Mouse (Mus musculus) bone marrow macrophage, adult 2 months (primary cell): ENCODE measurements at regions not wholly inside any gene's neighbourhood (a gene's known extent, or its start where the extent isn't known, plus 50 kb on each side); places are given as distances from the start of the nearest gene placed in this dataset.

Experiments
- H3K27ac ChIP-seq: 2 replicates; pipeline ENCODE4 v1.5.1; 2012; ENCODE audit warnings: low read depth, low read length; ENCODE audit not compliant: insufficient read depth
- H3K4me1 ChIP-seq: 2 replicates; pipeline ENCODE4 v1.6.1; 2012; ENCODE audit warnings: low read length; ENCODE audit not compliant: control insufficient read depth, insufficient read depth
- H3K4me3 ChIP-seq: 2 replicates; pipeline ENCODE4 v1.5.1; 2012; ENCODE audit warnings: mild to moderate bottlenecking, low read length, moderate library complexity; ENCODE audit not compliant: insufficient read depth
- CTCF ChIP-seq: IDR thresholded peaks from 2 replicates; pipeline ENCODE4 v1.5.1; 2012; ENCODE audit warnings: low read depth, mild to moderate bottlenecking, low read length, moderate library complexity
- POLR2A ChIP-seq: IDR thresholded peaks from 2 replicates; pipeline ENCODE4 v1.6.1; 2012; ENCODE audit warnings: mild to moderate bottlenecking, low read depth, low read length, borderline replicate concordance

GRCm38 (mm10) chr7:70172431-70172830 is 194.1 kb downstream of the Nr2f2 start:
- Histone ChIP-seq H3K4me3 (no peak overlapping the region), H3K4me1 (no peaks in the 10 kb centered on the region), H3K27ac (no peak overlapping the region)
- TF ChIP-seq CTCF (no peak), POLR2A (no peak)

DNA sequence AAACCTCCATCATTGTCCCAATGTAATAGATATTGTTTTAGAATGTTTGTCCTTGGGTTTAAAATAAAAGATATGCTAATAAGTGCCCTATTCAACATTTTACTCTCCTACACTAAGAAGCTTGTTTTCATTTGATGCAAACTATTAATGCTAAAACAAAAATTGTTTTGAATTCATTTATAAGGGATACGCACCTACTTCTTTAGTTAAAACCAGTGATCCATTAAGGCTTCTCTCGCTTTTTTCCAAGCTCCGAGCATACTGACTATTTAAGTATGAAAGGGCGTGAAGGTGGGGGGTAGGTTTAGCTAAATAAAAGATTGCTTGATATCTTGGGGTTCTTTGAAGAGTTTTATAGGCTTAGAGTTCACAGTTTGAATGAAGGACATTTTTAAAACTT is 195.1 kb downstream of the Nr2f2 start:
- no peak overlapping the region for H3K4me3 ChIP-seq
- no peaks in the 10 kb centered on the region for H3K4me1 ChIP-seq
- TF ChIP-seq CTCF (no peak), POLR2A (no peak)
- no peak overlapping the region for H3K27ac ChIP-seq

GRCm38 (mm10) chr7:70168080-70168479 is 198.5 kb downstream of the Nr2f2 start:
- TF ChIP-seq POLR2A (no peak), CTCF (no peak)
- H3K27ac ChIP-seq = no peak overlapping the region
- H3K4me1 ChIP-seq = no peaks in the 10 kb centered on the region
- H3K4me3 ChIP-seq = no peak overlapping the region

DNA sequence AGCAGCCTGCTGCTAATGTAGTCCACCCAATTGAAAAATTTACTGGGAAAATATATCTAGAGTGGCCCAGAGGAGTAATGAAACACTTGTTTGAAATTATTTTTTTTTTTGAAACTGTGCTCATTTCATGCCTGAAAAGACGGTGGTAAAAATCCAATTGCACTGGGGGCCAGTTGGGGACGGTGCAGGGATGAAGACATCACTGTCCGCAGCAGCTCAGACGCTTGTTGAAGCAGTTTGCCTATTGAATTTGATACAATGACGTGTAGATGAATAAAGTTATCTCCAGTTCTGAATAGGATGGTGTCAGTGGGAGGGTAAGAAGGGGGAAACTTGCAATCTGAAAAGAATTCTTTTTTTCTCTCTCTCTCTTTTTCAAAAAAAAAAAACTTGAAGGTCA is 200.5 kb downstream of the Nr2f2 start:
- Histone ChIP-seq H3K4me3 (no peak overlapping the region), H3K27ac (no peak overlapping the region), H3K4me1 (no peaks in the 10 kb centered on the region)
- no peak for TF ChIP-seq CTCF
- TF ChIP-seq POLR2A = no peak

GRCm38 (mm10) chr7:70165501-70165900 is 201.0 kb downstream of the Nr2f2 start:
- H3K4me3 ChIP-seq = no peak overlapping the region
- TF ChIP-seq CTCF = no peak
- TF ChIP-seq POLR2A = no peak
- H3K4me1 ChIP-seq = no peaks in the 10 kb centered on the region
- H3K27ac ChIP-seq = no peak overlapping the region

- H3K27ac ChIP-seq = no peak overlapping the region
- H3K4me1 ChIP-seq = no peaks in the 10 kb centered on the region
- H3K4me3 ChIP-seq = no peak overlapping the region
- TF ChIP-seq POLR2A = no peak
These were observed 201.8 kb downstream of the Nr2f2 start for GRCm38 (mm10) chr7:70164691-70165193.

DNA sequence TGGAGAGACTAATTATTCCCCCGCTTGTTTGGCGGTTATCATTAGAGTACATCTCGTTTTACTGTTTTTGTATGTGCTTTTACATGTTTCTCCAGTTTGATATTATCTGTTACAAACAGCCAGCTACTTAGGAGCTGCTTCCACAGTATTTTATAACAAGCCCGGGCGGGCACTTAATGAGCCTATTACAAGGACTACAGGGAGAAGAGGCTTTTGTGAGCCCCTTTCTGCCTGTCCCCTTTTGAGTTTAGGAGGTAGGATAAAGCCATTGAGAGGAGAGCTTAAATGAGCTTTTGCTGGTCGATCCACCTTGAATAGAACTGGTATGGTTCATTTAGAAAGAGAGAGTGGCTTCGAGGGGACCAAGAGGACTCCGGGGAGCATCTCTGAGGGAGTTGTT is 208.0 kb downstream of the Nr2f2 start:
- H3K27ac ChIP-seq = no peak overlapping the region
- no peak overlapping the region for H3K4me3 ChIP-seq
- no peaks in the 10 kb centered on the region for H3K4me1 ChIP-seq
- TF ChIP-seq POLR2A = no peak
- TF ChIP-seq CTCF = no peak

GRCm38 (mm10) chr7:70144726-70145271 is 221.7 kb downstream of the Nr2f2 start:
- Histone ChIP-seq H3K4me3 (no peak overlapping the region), H3K4me1 (no peaks in the 10 kb centered on the region), H3K27ac (no peak overlapping the region)
- TF ChIP-seq POLR2A (no peak), CTCF (no peak)

DNA sequence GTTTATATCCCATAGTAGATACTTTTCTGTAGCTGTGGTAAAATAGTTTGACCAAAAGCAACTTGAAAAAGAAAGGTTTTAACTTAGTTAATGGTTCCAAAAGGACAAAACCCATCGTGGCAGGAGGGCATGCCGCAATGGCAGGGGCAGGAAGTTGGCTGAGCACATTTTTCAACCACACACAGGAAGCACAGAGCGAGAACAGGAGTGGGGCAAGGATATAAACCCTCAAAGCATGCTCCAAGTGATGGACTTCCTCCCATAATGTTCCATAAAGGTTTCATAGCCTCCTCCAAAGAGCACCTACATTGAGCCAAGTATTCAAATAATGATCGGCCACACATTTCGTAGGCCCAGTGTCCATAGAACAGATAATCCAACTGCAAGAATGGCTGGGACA is 229.7 kb downstream of the Nr2f2 start:
- Histone ChIP-seq H3K4me1 (no peaks in the 10 kb centered on the region), H3K27ac (no peak overlapping the region), H3K4me3 (no peak overlapping the region)
- TF ChIP-seq CTCF (no peak), POLR2A (no peak)

GRCm38 (mm10) chr7:70135416-70135815 is 231.1 kb downstream of the Nr2f2 start:
- Histone ChIP-seq H3K4me3 (no peak overlapping the region), H3K4me1 (no peaks in the 10 kb centered on the region), H3K27ac (no peak overlapping the region)
- TF ChIP-seq CTCF = no peak
- no peak for TF ChIP-seq POLR2A

DNA sequence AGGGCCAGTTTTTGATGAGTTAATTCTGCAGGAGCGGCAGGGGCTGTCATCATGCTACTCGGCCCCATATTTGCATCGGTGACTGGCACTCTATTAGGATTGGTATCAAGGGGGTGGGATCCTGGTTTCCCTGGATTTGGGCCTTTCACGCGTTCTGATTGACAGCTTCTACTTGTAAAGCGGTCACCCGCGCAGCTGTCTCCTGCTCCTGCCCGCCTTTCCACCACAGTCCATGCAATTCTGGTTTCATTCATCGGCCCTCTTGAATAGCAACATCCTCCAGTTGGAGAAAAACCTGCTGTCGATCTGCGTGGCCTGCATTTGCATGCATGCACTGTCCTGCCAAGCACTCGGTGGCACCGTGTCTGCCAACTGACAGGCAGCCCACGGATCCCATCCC is 236.6 kb downstream of the Nr2f2 start:
- Histone ChIP-seq H3K4me3 (no peak overlapping the region), H3K4me1 (no peaks in the 10 kb centered on the region), H3K27ac (no peak overlapping the region)
- TF ChIP-seq POLR2A (no peak), CTCF (no peak)
